Mouse (Mus musculus): Measurements from ENCODE around the gene Zfp710. TPM values are rescaled to one million over a fixed set of nuclear protein-coding genes. Genes with fewer than 3 reads are reported as not detected.

Gene Zfp710
- total RNA-seq, 2 experiments from 2014 or later = 5.1 to 6.9 TPM

- no peak for ATAC-seq (replicated peaks; ENCODE audit: low FRiP score, poor library complexity, severe bottlenecking)
Observed at GRCm38 (mm10) chr7:80073506-80073905, 48.9 kb downstream of the Zfp710 start.

GRCm38 (mm10) chr7:80074921-80075441 is 50.4 kb downstream of the Zfp710 start:
- peak; percentile 72 for ATAC-seq (replicated peaks; ENCODE audit: low FRiP score, poor library complexity, severe bottlenecking)

GRCm38 (mm10) chr7:80075946-80076583 is 51.5 kb downstream of the Zfp710 start:
- no peak for ATAC-seq (replicated peaks; ENCODE audit: low FRiP score, poor library complexity, severe bottlenecking)

GRCm38 (mm10) chr7:80076961-80077716 is 52.5 kb downstream of the Zfp710 start:
- ATAC-seq (replicated peaks; ENCODE audit: low FRiP score, poor library complexity, severe bottlenecking) = no peak

GRCm38 (mm10) chr7:80077801-80078200 is 53.2 kb downstream of the Zfp710 start:
- no peak for ATAC-seq (replicated peaks; ENCODE audit: low FRiP score, poor library complexity, severe bottlenecking)

GRCm38 (mm10) chr7:80078792-80079301 is 54.2 kb downstream of the Zfp710 start:
- no peak for ATAC-seq (replicated peaks; ENCODE audit: low FRiP score, poor library complexity, severe bottlenecking)

- no peak for ATAC-seq (replicated peaks; ENCODE audit: low FRiP score, poor library complexity, severe bottlenecking)
Observed at GRCm38 (mm10) chr7:80081586-80082554, 57.3 kb downstream of the Zfp710 start.

GRCm38 (mm10) chr7:80084484-80084931 is 59.9 kb downstream of the Zfp710 start:
- peak; percentile 48; the same call in 1 of the 2 replicates for ATAC-seq (replicated peaks; ENCODE audit: low FRiP score, poor library complexity, severe bottlenecking)

- no peak for ATAC-seq (replicated peaks; ENCODE audit: low FRiP score, poor library complexity, severe bottlenecking)
Observed at GRCm38 (mm10) chr7:80085970-80086715, 61.5 kb downstream of the Zfp710 start.

GRCm38 (mm10) chr7:80088191-80088590 is 63.6 kb downstream of the Zfp710 start:
- no peak for ATAC-seq (replicated peaks; ENCODE audit: low FRiP score, poor library complexity, severe bottlenecking)

GRCm38 (mm10) chr7:80090191-80091003 is 65.8 kb downstream of the Zfp710 start:
- no peak for ATAC-seq (replicated peaks; ENCODE audit: low FRiP score, poor library complexity, severe bottlenecking)

GRCm38 (mm10) chr7:80091004-80091865 is 66.6 kb downstream of the Zfp710 start:
- no peak for ATAC-seq (replicated peaks; ENCODE audit: low FRiP score, poor library complexity, severe bottlenecking)

- ATAC-seq (replicated peaks; ENCODE audit: low FRiP score, poor library complexity, severe bottlenecking) = no peak
Observed at GRCm38 (mm10) chr7:80091866-80092210, 67.2 kb downstream of the Zfp710 start.

- no peak for ATAC-seq (replicated peaks; ENCODE audit: low FRiP score, poor library complexity, severe bottlenecking)
Observed at GRCm38 (mm10) chr7:80092351-80093046, 67.9 kb downstream of the Zfp710 start.

GRCm38 (mm10) chr7:80094481-80094880 is 69.9 kb downstream of the Zfp710 start:
- ATAC-seq (replicated peaks; ENCODE audit: low FRiP score, poor library complexity, severe bottlenecking) = no peak

- ATAC-seq (replicated peaks; ENCODE audit: low FRiP score, poor library complexity, severe bottlenecking) = no peak
Observed at GRCm38 (mm10) chr7:80095598-80096309, 71.1 kb downstream of the Zfp710 start.
